Mouse (Mus musculus): ENCODE results near the gene Nfs1. TPM values are rescaled to one million over a fixed set of nuclear protein-coding genes. Genes with fewer than 3 reads are reported as not detected.

Gene Nfs1
- polyA plus RNA-seq, 1 experiment from 2014 or later, result 36.6 TPM

DNA sequence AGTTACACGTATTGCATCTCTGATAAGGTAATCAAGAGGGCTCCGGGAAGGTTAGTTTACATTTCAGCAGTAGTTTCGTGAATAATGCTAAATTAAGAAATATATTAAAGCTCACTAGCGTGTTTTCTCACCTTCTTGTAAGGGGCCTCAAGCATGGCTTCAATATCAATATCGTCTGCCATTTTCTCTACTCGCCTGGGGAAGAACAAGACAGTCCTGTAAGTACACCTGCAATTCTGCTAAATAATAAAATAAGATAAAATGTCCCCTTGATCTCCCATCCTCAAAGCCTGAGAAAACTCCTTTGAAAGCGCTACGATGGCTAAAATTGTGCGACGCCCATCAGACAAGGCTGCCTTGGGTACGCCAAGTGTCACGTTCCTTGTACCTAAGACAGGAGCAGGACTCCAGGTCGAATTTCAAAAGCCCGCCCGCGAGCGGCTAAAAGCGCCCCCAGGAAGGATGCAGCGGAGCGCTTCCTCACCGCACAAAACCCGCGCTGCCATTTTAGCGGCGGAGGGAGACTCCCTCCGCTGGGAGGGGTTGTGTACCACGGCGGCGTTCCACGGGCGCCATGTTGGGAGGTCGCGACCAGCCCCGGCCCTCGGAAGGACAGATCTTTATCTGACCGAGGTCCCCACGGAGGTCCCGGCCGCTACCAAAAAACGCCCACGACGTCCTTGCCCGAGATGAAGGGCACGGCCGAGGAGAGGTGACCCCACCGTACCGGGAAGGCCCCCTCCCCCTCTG, 35.2 kb upstream of the Nfs1 start:
- H3K36me3 ChIP-seq, result peaks cover 30% of the 10 kb centered on the region
- 1% methylated on average over 47 of the region's 47 CpGs for WGBS
- H3K4me1 ChIP-seq, result peaks cover 27% of the 10 kb centered on the region
- no peaks in the 10 kb centered on the region for H3K27me3 ChIP-seq
- peak overlapping the region; percentile 83 for H3K4me2 ChIP-seq (replicated peaks)
- peak overlapping the region; percentile 100 for H3K9ac ChIP-seq
- ATAC-seq (ENCODE audit: low FRiP score, low read depth), result peak; percentile 34; the same call in 1 of the 2 replicates
- H3K4me3 ChIP-seq, result peak overlapping the region; percentile 99
- no peaks in the 10 kb centered on the region for H3K9me3 ChIP-seq
- peak overlapping the region; percentile 96 for H3K27ac ChIP-seq

GRCm38 (mm10) chr2:156177651-156178050, 33.7 kb upstream of the Nfs1 start:
- Histone ChIP-seq H3K27ac (no peak overlapping the region), H3K4me1 (peaks cover 27% of the 10 kb centered on the region), H3K9me3 (no peaks in the 10 kb centered on the region), H3K9ac (0 out of 2 replicates have a peak overlapping the region, but pooled peaks have one; percentile 46), H3K36me3 (peaks cover 41% of the 10 kb centered on the region), H3K4me3 (peak overlapping the region; percentile 99), H3K4me2 (replicated peaks) (peak overlapping the region; percentile 83), H3K27me3 (no peaks in the 10 kb centered on the region)
- no peak for ATAC-seq (ENCODE audit: low FRiP score, low read depth)
- WGBS, result 83% methylated on average over 7 of the region's 7 CpGs

GRCm38 (mm10) chr2:156177079-156177478, 33.1 kb upstream of the Nfs1 start:
- Histone ChIP-seq H3K9me3 (no peaks in the 10 kb centered on the region), H3K27me3 (no peaks in the 10 kb centered on the region), H3K36me3 (peaks cover 46% of the 10 kb centered on the region), H3K4me2 (replicated peaks) (peak overlapping the region; percentile 40), H3K4me3 (0 out of 2 replicates have a peak overlapping the region, but pooled peaks have one; percentile 10), H3K27ac (no peak overlapping the region), H3K9ac (no peak overlapping the region), H3K4me1 (peaks cover 27% of the 10 kb centered on the region)
- 84% methylated on average over 6 of the region's 6 CpGs for WGBS
- no peak for ATAC-seq (ENCODE audit: low FRiP score, low read depth)

DNA sequence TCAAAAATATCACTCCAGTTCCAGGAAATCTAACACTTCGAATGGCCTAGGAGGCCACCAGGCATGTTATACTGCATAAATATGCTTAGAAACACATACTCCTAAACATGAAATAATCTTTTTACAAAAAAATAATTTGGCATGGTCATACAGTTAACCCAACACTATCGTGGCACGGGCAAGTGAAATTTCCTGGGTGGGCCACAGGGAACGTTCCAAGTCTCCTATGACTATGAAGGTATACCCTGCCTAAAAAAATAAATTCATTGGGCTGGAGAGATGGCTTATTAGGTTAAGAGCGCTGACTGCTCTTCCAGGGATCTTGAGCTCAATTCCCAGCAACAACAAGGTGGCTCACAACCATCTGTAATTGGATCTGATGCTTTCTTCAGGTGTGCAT, 22.6 kb upstream of the Nfs1 start:
- H3K9me3 ChIP-seq, result no peaks in the 10 kb centered on the region
- no peak overlapping the region for H3K27ac ChIP-seq
- H3K4me1 ChIP-seq, result no peaks in the 10 kb centered on the region
- H3K4me3 ChIP-seq, result no peak overlapping the region
- H3K9ac ChIP-seq, result no peak overlapping the region
- ATAC-seq (ENCODE audit: low FRiP score, low read depth), result no peak
- WGBS, result 93% methylated on average over 5 of the region's 5 CpGs
- peaks cover 86% of the 10 kb centered on the region for H3K36me3 ChIP-seq
- no peaks in the 10 kb centered on the region for H3K27me3 ChIP-seq
- H3K4me2 ChIP-seq (replicated peaks), result no peak overlapping the region

DNA sequence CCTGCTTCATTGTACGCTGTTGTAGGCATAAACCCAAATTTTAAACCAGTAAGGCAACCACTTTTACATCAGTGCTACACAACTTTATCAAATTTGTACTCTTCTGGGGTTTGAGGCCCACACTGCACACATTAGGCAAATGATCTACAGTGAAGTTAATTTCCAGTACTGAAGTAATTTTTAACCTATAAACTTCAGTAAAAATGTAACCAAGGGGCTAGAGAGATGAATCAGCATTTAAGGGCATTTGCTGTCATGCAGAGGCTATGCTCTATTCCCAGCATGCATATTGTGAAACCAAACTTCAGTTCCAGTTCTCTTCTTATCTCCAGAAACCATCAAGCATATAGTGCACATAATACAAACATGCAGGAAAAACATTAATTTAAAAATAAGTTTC, 21.5 kb upstream of the Nfs1 start:
- Histone ChIP-seq H3K9me3 (no peaks in the 10 kb centered on the region), H3K9ac (no peak overlapping the region), H3K4me1 (no peaks in the 10 kb centered on the region), H3K36me3 (peaks cover 84% of the 10 kb centered on the region), H3K4me2 (replicated peaks) (no peak overlapping the region), H3K27me3 (no peaks in the 10 kb centered on the region), H3K4me3 (no peak overlapping the region), H3K27ac (no peak overlapping the region)
- WGBS, result 94% methylated on average over 1 of the region's 1 CpGs
- no peak for ATAC-seq (ENCODE audit: low FRiP score, low read depth)

- Histone ChIP-seq H3K4me2 (replicated peaks) (no peak overlapping the region), H3K4me1 (0 out of 2 replicates have a peak, but pooled peaks cover 4% of the 10 kb centered on the region), H3K27ac (no peak overlapping the region), H3K9me3 (no peaks in the 10 kb centered on the region), H3K27me3 (no peaks in the 10 kb centered on the region), H3K36me3 (peaks cover 70% of the 10 kb centered on the region), H3K9ac (no peak overlapping the region), H3K4me3 (no peak overlapping the region)
- no peak for ATAC-seq (ENCODE audit: low FRiP score, low read depth)
Measured at GRCm38 (mm10) chr2:156151538-156151937, 7.6 kb upstream of the Nfs1 start.

DNA sequence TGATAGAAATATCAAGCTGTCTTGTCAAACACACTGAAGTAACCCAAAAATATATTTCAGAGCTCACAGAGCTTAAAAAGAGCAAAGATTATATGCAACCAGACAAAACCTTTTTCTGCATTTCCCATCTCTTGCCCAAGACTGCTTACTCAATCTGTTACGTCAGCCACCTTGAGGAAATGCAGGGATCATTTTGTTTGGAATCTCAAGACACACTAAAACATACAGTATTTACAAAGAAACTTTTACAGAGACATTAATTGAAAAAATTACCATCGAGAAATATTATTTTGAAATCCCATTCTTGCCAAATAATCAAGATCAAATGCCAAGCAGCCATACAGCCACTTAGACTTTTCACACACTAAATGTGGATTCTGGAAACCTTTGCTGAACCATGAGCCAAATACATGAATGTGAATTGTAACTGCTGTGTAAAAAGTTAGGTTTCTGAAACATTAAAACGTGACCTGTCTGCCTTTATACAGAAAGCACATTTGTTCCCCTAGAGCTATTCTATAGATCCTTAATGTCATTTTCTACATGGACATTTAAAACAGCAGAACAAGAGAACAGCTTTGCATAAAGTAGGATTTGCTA, 3.4 kb upstream of the Nfs1 start:
- Histone ChIP-seq H3K4me1 (peaks cover 17% of the 10 kb centered on the region), H3K27ac (no peak overlapping the region), H3K9ac (no peak overlapping the region), H3K36me3 (peaks cover 45% of the 10 kb centered on the region), H3K4me3 (no peak overlapping the region), H3K9me3 (no peaks in the 10 kb centered on the region), H3K4me2 (replicated peaks) (no peak overlapping the region), H3K27me3 (no peaks in the 10 kb centered on the region)
- WGBS, result 93% methylated on average over 3 of the region's 3 CpGs
- no peak for ATAC-seq (ENCODE audit: low FRiP score, low read depth)

DNA sequence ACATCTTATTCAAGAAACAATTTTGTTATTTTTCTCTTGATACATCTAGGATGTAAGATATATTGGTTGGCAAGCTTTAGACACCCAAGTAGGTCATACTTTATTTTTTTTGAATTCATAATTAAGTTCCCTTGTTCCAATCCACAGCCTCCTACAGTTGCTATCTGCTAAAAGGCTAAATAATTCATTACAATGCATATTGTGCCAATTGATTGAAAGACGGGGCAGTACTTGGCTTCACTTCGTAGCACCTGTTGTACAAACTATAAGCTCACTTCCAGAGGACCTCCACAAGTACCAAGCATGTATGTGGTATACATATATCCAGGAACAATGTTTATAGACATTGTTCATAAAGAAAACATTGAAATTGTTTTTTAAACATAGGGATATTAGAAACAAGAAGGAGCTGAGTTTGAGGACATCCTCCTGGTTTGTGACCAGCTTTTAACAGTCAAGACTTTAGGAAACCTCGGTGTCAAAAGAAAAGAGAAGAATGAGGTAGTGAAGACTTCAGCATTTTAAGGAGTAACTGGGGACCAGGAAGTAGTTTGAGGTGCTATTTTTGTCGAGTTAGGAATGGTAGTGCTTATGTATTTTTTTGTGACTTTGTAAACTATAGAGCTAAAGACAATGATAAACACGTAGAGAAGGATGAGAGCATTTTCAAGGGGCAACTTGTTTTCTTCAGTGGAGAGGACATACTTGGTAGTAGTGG, 2.4 kb upstream of the Nfs1 start:
- H3K27ac ChIP-seq, result no peak overlapping the region
- peaks cover 17% of the 10 kb centered on the region for H3K4me1 ChIP-seq
- H3K36me3 ChIP-seq, result peaks cover 47% of the 10 kb centered on the region
- H3K9ac ChIP-seq, result no peak overlapping the region
- H3K27me3 ChIP-seq, result no peaks in the 10 kb centered on the region
- no peaks in the 10 kb centered on the region for H3K9me3 ChIP-seq
- H3K4me2 ChIP-seq (replicated peaks), result no peak overlapping the region
- no peak for ATAC-seq (ENCODE audit: low FRiP score, low read depth)
- no peak overlapping the region for H3K4me3 ChIP-seq
- WGBS, result 76% methylated on average over 5 of the region's 5 CpGs

DNA sequence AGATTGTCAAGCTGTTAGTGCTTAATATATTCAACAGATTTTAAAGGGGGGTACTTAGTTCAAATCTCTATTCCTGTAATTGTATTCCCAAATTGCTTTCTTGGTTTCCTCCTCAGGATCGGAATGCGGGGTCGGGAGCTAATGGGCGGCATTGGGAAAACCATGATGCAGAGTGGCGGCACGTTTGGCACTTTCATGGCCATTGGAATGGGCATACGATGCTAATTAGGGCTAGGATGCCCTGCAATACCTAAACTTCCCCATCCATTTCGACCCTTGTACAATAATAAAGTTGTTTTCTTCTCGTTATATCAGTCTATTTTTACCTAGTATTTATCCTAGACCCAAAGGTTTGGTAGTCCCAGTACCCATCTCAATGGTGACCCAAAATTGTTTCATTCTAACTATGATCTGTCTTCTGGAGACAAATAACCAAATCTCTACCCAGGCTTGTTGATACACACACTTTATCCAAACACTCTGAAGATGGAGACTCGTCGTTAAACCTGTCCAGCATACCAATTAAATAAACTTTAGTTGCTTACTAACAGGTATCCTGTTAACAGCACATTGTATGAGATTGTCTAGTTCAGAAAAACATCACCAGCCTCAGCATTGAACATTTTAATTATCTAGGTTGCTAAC, 1.6 kb upstream of the Nfs1 start:
- ATAC-seq (ENCODE audit: low FRiP score, low read depth), result no peak
- Histone ChIP-seq H3K9me3 (no peaks in the 10 kb centered on the region), H3K36me3 (peaks cover 43% of the 10 kb centered on the region), H3K27me3 (no peaks in the 10 kb centered on the region), H3K4me2 (replicated peaks) (peak overlapping the region; percentile 81), H3K4me3 (peak overlapping the region; percentile 89), H3K27ac (no peak overlapping the region), H3K9ac (no peak overlapping the region), H3K4me1 (peaks cover 17% of the 10 kb centered on the region)
- 53% methylated on average over 11 of the region's 11 CpGs for WGBS

- H3K36me3 ChIP-seq, result peaks cover 28% of the 10 kb centered on the region
- ATAC-seq (ENCODE audit: low FRiP score, low read depth), result no peak
- H3K9me3 ChIP-seq, result no peaks in the 10 kb centered on the region
- H3K27ac ChIP-seq, result peak overlapping the region; percentile 95
- peak overlapping the region; percentile 91 for H3K9ac ChIP-seq
- no peaks in the 10 kb centered on the region for H3K27me3 ChIP-seq
- peaks cover 17% of the 10 kb centered on the region for H3K4me1 ChIP-seq
- H3K4me3 ChIP-seq, result peak overlapping the region; percentile 89
- 1% methylated on average over 16 of the region's 16 CpGs for WGBS
- H3K4me2 ChIP-seq (replicated peaks), result peak overlapping the region; percentile 81
Measured at GRCm38 (mm10) chr2:156143367-156143766, 619 bp downstream of the Nfs1 start.

DNA sequence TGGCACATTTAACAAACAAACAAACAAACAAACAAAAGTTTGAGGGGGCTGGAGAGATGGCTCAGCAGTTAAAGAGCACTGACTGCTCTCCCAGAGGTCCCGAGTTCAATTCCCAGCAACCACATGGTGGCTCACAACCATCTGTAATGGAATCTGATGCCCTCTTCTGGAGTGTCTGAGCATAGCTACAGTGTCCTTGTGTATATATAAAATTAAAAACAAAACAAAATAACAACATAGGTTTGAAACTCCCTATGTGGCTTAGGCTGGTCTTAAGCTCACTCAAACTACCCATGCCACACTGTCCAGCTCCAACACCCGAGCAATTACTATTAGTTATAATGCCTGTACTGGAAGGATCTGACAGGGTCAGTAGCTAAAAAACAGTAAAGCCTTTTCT, 1.2 kb downstream of the Nfs1 start:
- 74% methylated on average over 2 of the region's 2 CpGs for WGBS
- H3K4me1 ChIP-seq, result peaks cover 17% of the 10 kb centered on the region
- H3K36me3 ChIP-seq, result peaks cover 23% of the 10 kb centered on the region
- peak overlapping the region; percentile 95; the same call in 1 of the 2 replicates for H3K27ac ChIP-seq
- H3K27me3 ChIP-seq, result no peaks in the 10 kb centered on the region
- H3K9me3 ChIP-seq, result no peaks in the 10 kb centered on the region
- H3K9ac ChIP-seq, result peak overlapping the region; percentile 91
- H3K4me3 ChIP-seq, result peak overlapping the region; percentile 89
- no peak for ATAC-seq (ENCODE audit: low FRiP score, low read depth)
- peak overlapping the region; percentile 81 for H3K4me2 ChIP-seq (replicated peaks)

GRCm38 (mm10) chr2:156135695-156136094, 8.3 kb downstream of the Nfs1 start:
- no peak overlapping the region for H3K4me3 ChIP-seq
- H3K9me3 ChIP-seq, result no peaks in the 10 kb centered on the region
- no peak overlapping the region for H3K27ac ChIP-seq
- no peaks in the 10 kb centered on the region for H3K27me3 ChIP-seq
- 88% methylated on average over 6 of the region's 6 CpGs for WGBS
- no peaks in the 10 kb centered on the region for H3K4me1 ChIP-seq
- H3K9ac ChIP-seq, result no peak overlapping the region
- no peak for ATAC-seq (ENCODE audit: low FRiP score, low read depth)
- peaks cover 22% of the 10 kb centered on the region for H3K36me3 ChIP-seq
- no peak overlapping the region for H3K4me2 ChIP-seq (replicated peaks)
